Mouse (Mus musculus): Measurements from ENCODE around the gene S1pr4. TPM values are rescaled to one million over a fixed set of nuclear protein-coding genes. Genes with fewer than 3 reads are reported as not detected.

S1pr4 gene
- 0.52 and 0.65 TPM in 2 replicates for polyA plus RNA-seq (2016; fragmentation: Nextera tagmentation; extraction: Ambion mirVana)

DNA sequence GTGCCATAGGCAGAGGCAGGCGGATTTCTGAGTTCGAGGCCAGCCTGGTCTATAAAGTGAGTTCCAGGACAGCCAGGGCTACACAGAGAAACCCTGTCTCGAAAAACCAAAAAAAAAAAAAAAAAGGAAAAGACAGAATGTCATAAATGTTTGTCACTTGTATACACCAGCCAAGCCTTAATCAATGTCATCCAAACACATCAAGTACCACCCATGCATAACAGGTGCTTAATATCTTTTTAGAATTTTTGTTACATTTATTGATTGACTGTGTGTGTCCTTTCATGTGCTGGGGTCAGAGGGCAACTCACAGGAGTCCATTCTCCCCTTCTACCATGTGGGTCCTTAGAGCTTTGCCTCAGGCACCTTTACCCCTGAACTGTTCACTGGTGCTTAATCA lies at the start of gene S1pr4:
TSS of gene S1pr4 (minus strand) at position 101 of the 400 bp plus-strand sequence.
- H3K4me1 ChIP-seq: peaks cover 13% of the 10 kb centered on the region
- peak within 1 kb of the TSS; percentile 18; the same call in 1 of the 2 replicates for H3K9ac ChIP-seq
- H3K27me3 ChIP-seq: peaks cover 11% of the 10 kb centered on the region
- H3K4me3 ChIP-seq: no peak within 1 kb of the TSS
- no peak for ATAC-seq (ENCODE audit: low FRiP score)
- WGBS: 91% methylated on average over 3 of the region's 3 CpGs
- no peak within 1 kb of the TSS for H3K27ac ChIP-seq
- H3K36me3 ChIP-seq: no peaks in the 10 kb centered on the region
- no peak within 1 kb of the TSS for H3K4me2 ChIP-seq (replicated peaks)
- H3K9me3 ChIP-seq (replicated peaks): no peaks in the 10 kb centered on the region

DNA sequence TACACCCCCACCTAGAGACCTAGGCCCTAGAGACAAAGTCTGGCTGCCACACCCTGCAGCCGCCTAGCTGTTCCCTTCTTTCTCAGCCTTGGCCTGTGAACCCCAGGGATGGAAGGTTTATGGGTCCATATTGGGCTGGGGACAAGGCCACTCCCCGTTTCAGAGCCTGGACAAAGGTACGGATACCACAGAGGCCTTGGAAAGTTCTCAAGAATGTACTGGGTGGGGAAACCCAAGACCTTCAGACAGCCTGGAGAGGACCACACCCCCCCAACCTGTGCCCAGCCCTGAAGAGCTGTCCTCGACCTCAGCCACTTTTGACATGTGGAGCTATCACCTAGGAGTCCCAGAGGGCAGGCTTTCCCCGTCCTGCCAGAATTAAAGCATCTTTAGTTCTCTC lies 49.0 kb upstream of the S1pr4 start:
- Histone ChIP-seq H3K36me3 (no peaks in the 10 kb centered on the region), H3K4me1 (peaks cover 10% of the 10 kb centered on the region), H3K9me3 (replicated peaks) (0 out of 2 replicates have a peak, but pooled peaks cover 3% of the 10 kb centered on the region), H3K4me2 (replicated peaks) (no peak overlapping the region), H3K27me3 (no peaks in the 10 kb centered on the region), H3K27ac (no peak overlapping the region), H3K4me3 (no peak overlapping the region), H3K9ac (peak overlapping the region; percentile 32; the same call in 1 of the 2 replicates)
- 71% methylated on average over 5 of the region's 5 CpGs for WGBS
- ATAC-seq (ENCODE audit: low FRiP score): no peak

DNA sequence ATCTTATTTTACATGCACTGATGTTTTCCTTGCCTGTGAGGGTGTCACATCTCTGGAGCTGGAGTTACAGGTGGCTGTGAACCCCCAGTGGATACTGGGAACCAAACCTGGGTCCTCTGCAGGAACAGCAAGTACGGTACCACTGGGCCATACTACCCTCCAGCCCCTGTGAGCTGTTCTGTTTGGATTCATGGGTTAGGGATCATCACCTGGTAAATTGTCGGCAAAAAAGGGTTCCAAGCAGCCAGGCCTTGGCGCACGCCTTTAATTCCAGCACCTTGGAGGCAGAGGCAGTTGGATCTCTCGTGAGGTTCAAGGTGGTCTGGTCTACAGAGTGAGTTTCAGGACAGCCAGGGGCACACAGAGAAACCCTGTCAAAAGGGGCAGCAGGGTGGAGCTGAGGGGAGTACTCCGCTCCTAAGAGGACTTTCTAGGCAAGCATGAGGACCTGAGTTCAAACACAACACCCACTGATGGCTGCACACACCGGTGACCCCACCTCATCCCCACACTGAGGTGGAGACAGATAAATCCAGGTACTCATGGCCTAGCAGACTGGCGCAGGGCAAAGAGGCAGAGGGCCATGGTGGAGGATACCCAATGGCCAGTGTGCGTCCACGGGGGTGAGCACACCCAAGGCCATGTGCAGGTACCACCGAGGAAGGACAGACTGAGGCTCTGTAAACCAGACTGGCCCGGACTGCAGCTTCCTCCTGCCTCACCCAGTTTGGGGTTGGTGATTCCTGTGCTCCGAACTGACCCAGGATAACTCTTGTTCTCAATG lies 47.0 kb upstream of the S1pr4 start:
- Histone ChIP-seq H3K4me3 (no peak overlapping the region), H3K9ac (no peak overlapping the region), H3K4me1 (peaks cover 30% of the 10 kb centered on the region), H3K9me3 (replicated peaks) (no peaks in the 10 kb centered on the region), H3K27me3 (no peaks in the 10 kb centered on the region), H3K4me2 (replicated peaks) (no peak overlapping the region), H3K36me3 (0 out of 2 replicates have a peak, but pooled peaks cover 5% of the 10 kb centered on the region), H3K27ac (no peak overlapping the region)
- WGBS: 88% methylated on average over 13 of the region's 13 CpGs
- ATAC-seq (ENCODE audit: low FRiP score): no peak

DNA sequence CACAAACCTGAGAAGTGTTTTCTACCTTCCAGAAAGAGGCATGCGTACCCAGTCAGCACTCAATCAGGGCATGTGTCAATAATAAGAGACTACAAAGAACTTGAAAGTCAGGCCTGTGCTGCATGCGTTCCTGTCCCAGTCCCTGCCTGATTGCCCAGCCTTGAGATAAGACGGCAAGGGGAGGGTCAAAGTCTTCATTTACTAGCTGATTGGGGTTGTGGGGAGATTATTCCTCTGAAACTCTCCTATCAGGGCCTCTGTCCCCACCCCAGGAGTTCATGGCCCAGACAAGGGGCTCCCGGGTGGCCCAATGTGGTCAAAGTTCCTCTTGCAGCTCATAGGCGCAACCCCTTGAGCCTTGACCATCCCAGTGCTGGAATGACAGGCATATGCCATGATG lies 46.4 kb upstream of the S1pr4 start:
- H3K4me1 ChIP-seq: peaks cover 33% of the 10 kb centered on the region
- H3K9ac ChIP-seq: 0 out of 2 replicates have a peak overlapping the region, but pooled peaks have one; percentile 27
- no peak overlapping the region for H3K4me2 ChIP-seq (replicated peaks)
- H3K27me3 ChIP-seq: no peaks in the 10 kb centered on the region
- WGBS: 85% methylated on average over 5 of the region's 5 CpGs
- 0 out of 2 replicates have a peak, but pooled peaks cover 5% of the 10 kb centered on the region for H3K36me3 ChIP-seq
- H3K9me3 ChIP-seq (replicated peaks): no peaks in the 10 kb centered on the region
- no peak overlapping the region for H3K4me3 ChIP-seq
- ATAC-seq (ENCODE audit: low FRiP score): no peak
- no peak overlapping the region for H3K27ac ChIP-seq

DNA sequence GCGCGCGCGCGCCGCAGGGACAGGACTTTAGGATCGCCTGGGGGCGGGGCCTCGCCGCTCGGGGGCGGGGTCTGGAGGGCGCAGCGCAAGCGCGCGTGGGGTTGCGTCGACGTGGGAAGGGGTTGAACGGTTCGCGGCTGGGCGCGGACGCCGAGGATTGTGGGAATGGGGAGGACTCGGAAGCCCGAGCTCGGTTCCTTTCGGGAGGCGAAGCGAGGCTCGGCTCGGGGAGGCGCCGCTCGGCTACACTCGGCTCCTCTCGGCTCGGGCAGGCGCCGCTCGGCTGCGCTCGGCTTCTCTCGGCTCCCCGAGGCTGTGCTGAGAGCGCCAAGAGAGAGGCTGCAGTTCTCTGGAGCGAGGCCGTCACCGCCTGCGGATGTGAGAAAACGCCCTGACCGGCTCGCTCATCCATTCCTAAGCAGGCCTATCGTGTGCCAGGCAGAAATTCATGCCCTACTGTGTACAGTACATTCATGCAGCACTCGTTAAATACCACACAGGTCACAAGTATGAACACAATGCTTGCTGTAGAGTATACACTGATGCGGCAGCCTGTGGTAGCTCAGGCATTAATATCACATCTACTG lies 45.3 kb upstream of the S1pr4 start, which contains the start of gene Gna11:
TSS of gene Gna11 (minus strand) at position 30 of the 587 bp plus-strand sequence.
- Histone ChIP-seq H3K27ac (peak within 1 kb of the TSS; percentile 90), H3K36me3 (peaks cover 5% of the 10 kb centered on the region; the same call in 1 of the 2 replicates), H3K4me1 (peaks cover 38% of the 10 kb centered on the region), H3K27me3 (no peaks in the 10 kb centered on the region), H3K4me3 (peak within 1 kb of the TSS; percentile 94), H3K9ac (peak within 1 kb of the TSS; percentile 96), H3K9me3 (replicated peaks) (no peaks in the 10 kb centered on the region), H3K4me2 (replicated peaks) (peak within 1 kb of the TSS; percentile 98)
- 2% methylated on average over 33 of the region's 59 CpGs for WGBS
- ATAC-seq (ENCODE audit: low FRiP score): peak; percentile 96

DNA sequence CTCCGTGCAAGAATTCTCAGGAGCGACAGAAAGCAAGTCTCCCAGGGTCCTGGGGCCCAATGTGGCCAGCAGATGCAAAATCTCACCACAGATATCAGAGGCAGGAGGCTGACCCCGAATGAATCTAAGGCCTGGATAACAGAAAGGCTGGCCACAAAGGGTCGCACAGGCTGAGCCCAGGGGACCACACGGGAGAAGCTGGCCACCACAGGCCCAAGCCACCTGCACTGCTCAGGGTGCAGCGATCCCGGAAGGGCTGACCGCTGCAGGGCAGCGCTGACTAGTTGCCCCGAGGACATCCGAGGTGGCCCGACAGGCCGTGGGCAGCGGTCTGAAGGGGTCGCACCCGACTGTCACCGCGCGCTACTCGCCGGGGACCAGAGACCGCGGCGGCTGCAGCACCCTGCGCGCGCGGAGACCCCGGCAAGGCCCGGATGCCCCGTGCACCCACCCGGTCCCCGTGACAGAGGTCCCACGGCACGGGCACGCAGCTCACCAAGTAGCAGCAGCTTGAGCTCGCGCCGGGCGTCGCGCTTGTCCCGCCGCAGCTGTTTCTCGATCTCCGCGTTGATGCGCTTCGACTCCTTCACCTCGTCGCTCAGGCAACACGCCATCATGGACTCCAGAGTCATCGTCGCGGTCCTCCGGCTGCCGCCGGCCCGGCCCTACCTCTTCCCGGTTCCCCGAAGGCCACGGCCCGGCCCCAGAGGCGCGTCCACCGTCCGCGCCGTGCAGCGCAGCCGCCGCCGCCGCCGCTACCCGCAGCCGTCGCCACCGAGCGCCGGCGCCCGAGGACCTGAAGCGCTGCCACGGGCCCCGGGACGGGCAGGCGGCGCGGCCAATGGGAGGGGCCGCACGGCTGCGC lies 44.6 kb upstream of the S1pr4 start:
- H3K9me3 ChIP-seq (replicated peaks): no peaks in the 10 kb centered on the region
- H3K9ac ChIP-seq: peak overlapping the region; percentile 96
- ATAC-seq (ENCODE audit: low FRiP score): peak; percentile 7
- WGBS: under 1% methylated on average over 81 of the region's 93 CpGs
- H3K27ac ChIP-seq: peak overlapping the region; percentile 90
- H3K27me3 ChIP-seq: no peaks in the 10 kb centered on the region
- H3K4me1 ChIP-seq: peaks cover 38% of the 10 kb centered on the region
- peak overlapping the region; percentile 94 for H3K4me3 ChIP-seq
- peak overlapping the region; percentile 98 for H3K4me2 ChIP-seq (replicated peaks)
- peaks cover 11% of the 10 kb centered on the region; the same call in 1 of the 2 replicates for H3K36me3 ChIP-seq

DNA sequence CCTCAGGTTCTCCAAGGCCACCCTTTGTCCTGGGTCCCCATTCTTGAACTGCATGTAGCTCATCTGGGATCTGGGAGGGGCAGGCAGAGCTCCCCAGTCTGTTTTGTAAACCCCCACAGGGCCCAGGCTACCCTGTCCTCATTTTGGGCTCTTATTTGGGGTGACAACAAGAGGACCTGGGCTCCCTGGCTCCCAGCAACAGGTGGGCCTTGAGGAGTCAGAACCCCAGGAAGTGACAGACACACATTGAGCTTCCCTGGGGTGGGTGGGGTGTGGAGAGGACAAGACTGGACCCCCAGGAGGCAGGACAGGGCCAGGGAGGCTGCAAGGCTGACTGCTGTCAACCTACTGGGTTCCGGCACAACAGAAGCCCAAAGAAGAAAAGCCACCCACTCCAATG lies 43.7 kb upstream of the S1pr4 start:
- WGBS: 50% methylated on average over 1 of the region's 1 CpGs
- no peak for ATAC-seq (ENCODE audit: low FRiP score)
- Histone ChIP-seq H3K36me3 (peaks cover 11% of the 10 kb centered on the region; the same call in 1 of the 2 replicates), H3K4me2 (replicated peaks) (peak overlapping the region; percentile 98), H3K27me3 (no peaks in the 10 kb centered on the region), H3K27ac (no peak overlapping the region), H3K9me3 (replicated peaks) (no peaks in the 10 kb centered on the region), H3K9ac (peak overlapping the region; percentile 96), H3K4me3 (peak overlapping the region; percentile 94), H3K4me1 (peaks cover 38% of the 10 kb centered on the region)

DNA sequence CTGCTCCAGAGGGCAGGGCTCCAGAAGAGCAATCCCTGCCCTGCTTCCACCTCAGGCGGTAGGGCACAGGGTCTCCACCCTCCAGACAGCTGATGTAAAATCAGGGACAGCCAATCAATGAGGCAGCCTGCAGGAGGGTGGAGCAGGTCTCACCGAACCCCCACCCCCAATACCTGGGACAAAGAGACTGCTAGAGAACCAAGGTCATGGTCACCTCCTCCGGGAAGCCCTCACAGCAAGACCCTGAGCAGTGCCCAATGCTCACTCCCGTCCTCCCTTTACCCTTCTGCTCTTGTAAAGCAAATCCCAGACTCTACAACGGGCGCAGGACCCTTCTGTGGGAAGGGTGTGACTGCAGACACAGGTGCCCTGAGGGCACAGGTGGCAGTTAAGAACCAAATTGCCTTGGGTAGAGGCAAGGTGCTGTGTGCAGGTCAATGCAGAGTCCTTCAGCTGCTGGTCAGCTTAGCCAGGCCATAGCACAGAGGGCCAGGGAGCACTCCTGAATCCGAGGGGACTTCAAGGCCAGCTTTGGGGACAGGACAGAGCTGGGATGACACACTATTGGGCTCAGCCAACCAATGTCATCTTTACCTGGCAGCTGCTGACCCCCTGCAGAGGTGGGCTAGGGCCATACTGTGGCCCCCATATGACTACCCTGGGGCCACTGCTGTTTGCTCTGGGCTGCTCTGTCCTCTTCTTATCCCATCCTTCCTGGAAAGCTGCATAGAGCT lies 43.0 kb upstream of the S1pr4 start:
- peaks cover 38% of the 10 kb centered on the region for H3K4me1 ChIP-seq
- H3K27me3 ChIP-seq: no peaks in the 10 kb centered on the region
- 76% methylated on average over 7 of the region's 7 CpGs for WGBS
- ATAC-seq (ENCODE audit: low FRiP score): no peak
- peaks cover 11% of the 10 kb centered on the region; the same call in 1 of the 2 replicates for H3K36me3 ChIP-seq
- peak overlapping the region; percentile 96 for H3K9ac ChIP-seq
- peak overlapping the region; percentile 94; the same call in 1 of the 2 replicates for H3K4me3 ChIP-seq
- H3K4me2 ChIP-seq (replicated peaks): peak overlapping the region; percentile 98
- H3K27ac ChIP-seq: no peak overlapping the region
- H3K9me3 ChIP-seq (replicated peaks): no peaks in the 10 kb centered on the region

DNA sequence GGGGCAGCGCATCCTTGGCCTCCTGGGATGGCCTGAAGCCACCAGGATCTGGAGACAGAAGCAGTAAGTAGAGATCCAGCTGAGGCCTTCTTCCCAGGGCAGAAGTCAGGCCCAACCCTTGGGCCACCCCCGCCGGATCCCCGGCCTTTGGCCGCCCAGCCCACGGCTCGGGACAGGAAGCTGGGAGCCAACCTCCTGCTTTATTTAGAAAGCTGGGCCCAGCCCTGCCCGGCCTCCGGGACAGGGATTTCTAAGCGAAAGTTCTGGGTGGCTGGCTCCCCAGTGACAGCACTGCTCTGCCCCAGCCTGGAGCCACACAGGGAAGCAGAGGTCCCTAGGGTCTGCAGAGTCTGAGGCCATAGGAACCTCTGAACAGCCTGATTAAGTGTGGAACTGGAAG lies 41.9 kb upstream of the S1pr4 start:
- Histone ChIP-seq H3K27me3 (no peaks in the 10 kb centered on the region), H3K4me2 (replicated peaks) (no peak overlapping the region), H3K4me1 (peaks cover 38% of the 10 kb centered on the region), H3K36me3 (peaks cover 18% of the 10 kb centered on the region; the same call in 1 of the 2 replicates), H3K9me3 (replicated peaks) (no peaks in the 10 kb centered on the region), H3K4me3 (no peak overlapping the region), H3K9ac (no peak overlapping the region; the same call in 1 of the 2 replicates), H3K27ac (no peak overlapping the region)
- WGBS: 87% methylated on average over 10 of the region's 10 CpGs
- no peak for ATAC-seq (ENCODE audit: low FRiP score)

DNA sequence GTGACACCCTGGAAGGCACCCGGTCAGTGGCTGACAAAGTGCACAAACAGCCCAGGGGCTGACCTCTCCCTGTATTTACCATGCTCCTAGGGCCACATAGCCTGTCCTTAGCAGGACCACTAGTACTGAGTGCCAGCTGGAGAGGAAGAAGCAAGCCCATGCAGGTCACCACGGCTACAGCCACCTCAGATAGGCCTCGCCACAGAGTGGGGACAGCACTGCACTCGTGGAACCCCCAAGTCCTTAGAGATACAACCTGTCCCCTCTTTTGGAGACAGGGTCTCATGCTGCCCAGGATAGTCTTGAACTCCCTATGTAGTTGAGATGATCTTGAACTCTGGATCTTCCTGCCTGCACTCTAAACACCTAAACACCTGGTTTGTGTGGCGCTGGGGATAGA lies 41.4 kb upstream of the S1pr4 start:
- no peak overlapping the region for H3K4me2 ChIP-seq (replicated peaks)
- H3K9me3 ChIP-seq (replicated peaks): no peaks in the 10 kb centered on the region
- no peak overlapping the region; the same call in 1 of the 2 replicates for H3K9ac ChIP-seq
- peaks cover 38% of the 10 kb centered on the region for H3K4me1 ChIP-seq
- 90% methylated on average over 5 of the region's 5 CpGs for WGBS
- no peak for ATAC-seq (ENCODE audit: low FRiP score)
- H3K4me3 ChIP-seq: no peak overlapping the region
- H3K36me3 ChIP-seq: peaks cover 19% of the 10 kb centered on the region; the same call in 1 of the 2 replicates
- no peaks in the 10 kb centered on the region for H3K27me3 ChIP-seq
- no peak overlapping the region for H3K27ac ChIP-seq

DNA sequence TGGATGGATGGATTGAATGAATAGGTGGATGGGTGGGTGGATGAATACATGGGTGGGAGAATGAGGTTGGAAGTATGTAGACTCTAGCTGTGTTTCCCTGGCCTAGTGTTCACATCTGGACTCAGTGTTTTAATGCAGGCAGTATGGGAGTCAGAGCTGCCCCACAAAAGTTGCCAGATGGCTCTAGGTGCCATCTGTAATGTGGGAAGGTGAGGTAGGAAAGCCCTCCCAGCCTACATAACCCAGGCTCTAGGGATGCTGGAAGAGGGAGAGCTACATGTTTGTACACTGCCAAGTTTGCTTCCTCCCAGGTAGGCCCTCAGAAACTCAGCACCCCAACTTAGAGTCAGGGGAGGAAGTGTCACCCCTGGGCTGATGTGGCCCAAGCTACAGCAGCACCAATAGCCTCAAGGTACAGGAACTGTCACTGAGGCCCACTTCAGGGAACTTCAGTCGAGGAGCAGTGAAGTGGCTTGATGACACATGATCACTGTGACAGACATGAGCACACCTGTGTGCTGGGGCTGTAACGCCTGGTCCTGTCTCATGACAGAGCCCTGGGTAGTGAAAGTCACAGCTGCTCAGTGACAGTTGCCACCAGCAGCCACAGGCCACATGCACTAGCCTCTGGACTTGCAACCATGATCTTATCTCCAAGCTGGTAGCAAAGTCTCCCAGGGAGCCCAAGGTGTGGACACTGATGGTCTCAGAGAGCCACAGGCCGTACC lies 38.6 kb upstream of the S1pr4 start:
- Histone ChIP-seq H3K27ac (no peak overlapping the region), H3K4me3 (no peak overlapping the region), H3K9me3 (replicated peaks) (no peaks in the 10 kb centered on the region), H3K27me3 (no peaks in the 10 kb centered on the region), H3K4me2 (replicated peaks) (no peak overlapping the region), H3K9ac (peak overlapping the region; percentile 41; the same call in 1 of the 2 replicates), H3K36me3 (peaks cover 20% of the 10 kb centered on the region), H3K4me1 (peaks cover 27% of the 10 kb centered on the region)
- no peak for ATAC-seq (ENCODE audit: low FRiP score)
- 87% methylated on average over 3 of the region's 3 CpGs for WGBS

All from hindbrain, embryonic 12.5 days (tissue).